Mouse (Mus musculus): Measurements from ENCODE around the gene Atmin.
A peak's percentile ranks its signal among the peaks of the same experiment; 100 is the strongest.

Gene Atmin

DNA sequence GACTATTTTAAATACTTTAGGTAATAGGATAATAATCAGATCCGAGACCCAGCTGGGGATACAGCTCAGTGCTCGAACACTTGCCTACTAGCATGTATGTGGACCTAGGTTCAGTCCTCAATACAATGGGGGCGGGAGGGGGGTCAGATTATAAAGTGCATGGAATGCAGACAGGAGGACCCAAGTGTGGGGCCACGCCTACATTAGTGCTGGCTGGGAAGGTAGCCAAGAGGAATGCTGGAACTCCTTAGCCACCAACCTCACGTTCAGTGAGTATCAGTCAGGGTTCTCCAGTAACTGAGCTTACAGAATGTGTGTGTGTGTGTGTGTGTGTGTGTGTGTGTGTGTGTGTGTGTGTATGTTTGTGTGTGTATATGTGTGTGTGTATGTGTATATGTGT, 8.2 kb downstream of the Atmin start:
- no peak for ATAC-seq (ENCODE audit: low TSS enrichment)

DNA sequence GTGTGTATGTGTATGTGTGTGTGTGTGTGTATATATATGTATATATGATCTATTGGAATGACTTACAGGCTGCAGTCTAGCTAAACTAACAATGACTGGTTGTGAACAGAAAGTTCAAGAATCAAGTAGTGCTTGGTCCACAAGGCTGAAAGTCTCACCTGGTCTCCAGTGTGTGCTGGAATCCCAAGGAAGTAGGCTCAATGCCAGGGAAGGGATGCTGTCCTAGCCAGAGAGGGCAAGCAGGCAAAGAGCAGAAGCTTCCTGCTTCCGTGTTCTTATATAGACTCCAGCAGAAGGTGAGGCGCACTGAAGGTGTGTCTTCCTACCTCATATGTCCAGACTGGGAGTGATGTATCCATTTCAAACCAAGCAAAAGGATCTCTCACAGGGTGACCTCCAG, 8.6 kb downstream of the Atmin start:
- ATAC-seq (ENCODE audit: low TSS enrichment): no peak

DNA sequence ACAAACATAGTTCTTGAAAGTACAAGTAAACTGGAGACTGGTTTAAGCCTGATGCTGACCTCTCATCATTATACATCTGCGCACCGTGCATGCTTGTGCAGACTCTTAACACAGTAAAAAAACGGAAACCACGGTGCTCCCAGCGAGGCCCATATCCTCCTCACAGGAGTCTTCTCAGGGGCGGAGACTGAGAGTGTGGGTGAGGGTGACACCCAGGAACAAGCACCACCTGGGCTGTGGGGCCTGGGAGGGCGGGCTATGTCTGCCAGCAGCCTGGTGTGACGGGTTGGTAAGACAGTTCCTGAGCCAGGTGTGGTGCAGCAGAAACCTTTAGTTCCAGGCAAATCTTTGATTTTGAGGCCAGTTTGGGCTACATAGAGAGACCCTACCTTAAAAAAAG, 9.2 kb downstream of the Atmin start:
- no peak for ATAC-seq (ENCODE audit: low TSS enrichment)

DNA sequence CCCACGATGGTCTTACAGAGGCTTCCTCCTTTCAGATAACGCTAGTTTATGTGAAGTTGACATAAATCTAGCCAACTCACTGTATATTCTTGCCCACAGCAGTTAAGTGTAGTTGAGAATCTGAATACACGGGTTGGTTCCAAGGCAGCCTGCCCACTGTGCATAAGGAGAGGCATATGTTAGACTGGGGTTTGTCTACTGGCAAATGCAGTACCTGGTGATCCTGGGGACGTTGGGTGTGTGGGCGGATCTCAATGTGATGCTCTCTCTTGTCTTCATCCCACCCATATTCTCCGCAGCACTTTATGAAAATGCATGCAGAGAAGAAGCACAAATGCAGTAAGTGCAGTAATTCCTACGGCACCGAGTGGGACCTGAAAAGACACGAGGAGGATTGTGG, 11.2 kb downstream of the Atmin start:
- peak; percentile 95 for ATAC-seq (ENCODE audit: low TSS enrichment)

DNA sequence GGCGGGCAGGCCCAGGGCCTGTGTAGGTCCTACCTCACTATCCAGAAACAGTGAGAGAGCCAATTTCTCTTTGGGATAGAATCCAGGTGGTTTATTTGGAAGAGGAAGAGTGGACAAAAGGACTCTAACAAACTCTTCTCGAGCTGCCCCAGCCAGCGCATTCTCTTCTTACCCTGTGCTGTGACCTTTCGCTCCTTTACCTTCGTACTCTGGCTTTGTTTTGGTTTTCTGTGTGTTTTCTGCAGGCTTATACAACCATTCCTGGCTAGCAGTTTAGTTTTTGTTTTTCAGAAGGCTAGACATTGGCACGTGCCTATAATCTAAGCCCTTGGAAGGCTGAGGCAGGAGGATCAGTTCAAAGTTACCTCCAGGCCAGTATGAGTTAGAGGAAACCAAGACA, 26.3 kb downstream of the Atmin start:
- ATAC-seq (ENCODE audit: low TSS enrichment): no peak

DNA sequence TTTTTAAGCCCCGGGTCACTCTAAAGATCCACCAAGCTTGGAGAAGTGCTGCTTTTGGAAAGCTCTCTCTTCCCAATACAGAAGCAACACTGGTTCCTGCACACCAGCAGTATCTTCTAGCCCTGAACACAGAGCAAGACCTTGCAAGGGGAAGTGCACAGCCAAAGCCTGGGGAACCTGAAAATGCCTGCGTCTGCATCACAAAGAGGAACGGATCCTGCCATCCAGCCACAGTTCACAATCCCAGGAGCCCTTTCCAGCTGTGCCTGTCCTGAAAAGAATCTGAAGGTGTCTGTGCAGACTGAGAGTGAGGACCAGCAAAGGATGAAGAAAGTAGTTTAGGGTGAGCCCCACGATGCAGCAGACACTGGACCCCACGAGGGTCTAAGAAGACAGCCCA, 31.9 kb downstream of the Atmin start:
- ATAC-seq (ENCODE audit: low TSS enrichment): no peak

DNA sequence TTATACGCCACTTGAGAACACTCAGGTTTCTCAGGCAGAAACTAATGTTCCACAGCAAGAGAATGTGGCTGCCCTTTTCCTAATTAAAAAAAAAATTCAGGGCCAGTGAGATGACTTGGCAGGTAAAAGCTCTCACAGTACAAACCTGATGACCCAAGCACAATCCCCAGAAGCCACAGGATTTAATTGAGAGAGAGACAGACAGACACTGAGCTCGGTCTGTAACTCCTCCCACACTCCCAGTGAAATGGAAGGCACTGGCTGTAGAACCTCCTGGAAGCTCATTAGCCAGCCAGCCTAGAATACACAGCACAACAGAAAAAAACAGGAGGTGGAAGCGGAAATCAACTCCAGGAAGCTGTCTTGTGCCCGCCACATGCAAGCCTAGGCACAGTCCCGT, 32.4 kb downstream of the Atmin start:
- no peak for ATAC-seq (ENCODE audit: low TSS enrichment)

DNA sequence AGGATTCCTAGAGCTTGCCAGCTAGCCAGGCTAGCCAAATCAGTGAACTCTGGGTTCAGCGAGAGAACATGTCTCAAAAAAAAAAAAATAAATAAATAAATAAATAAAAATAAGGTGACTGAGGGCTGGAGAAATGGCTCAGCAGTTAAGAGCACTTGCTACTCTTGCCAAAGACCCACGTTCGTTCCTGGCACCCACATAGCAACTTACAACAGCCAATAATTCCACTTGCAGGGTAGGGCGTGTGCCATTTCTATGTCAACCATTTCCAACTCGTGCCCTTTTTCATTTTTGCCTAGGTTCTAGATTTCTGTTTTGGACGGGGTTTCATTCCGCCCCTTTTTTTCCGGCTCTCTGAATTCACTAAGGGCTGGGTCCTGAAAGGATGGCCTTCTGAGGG, 34.9 kb downstream of the Atmin start:
- ATAC-seq (ENCODE audit: low TSS enrichment): no peak; the same call in 1 of the 2 replicates

DNA sequence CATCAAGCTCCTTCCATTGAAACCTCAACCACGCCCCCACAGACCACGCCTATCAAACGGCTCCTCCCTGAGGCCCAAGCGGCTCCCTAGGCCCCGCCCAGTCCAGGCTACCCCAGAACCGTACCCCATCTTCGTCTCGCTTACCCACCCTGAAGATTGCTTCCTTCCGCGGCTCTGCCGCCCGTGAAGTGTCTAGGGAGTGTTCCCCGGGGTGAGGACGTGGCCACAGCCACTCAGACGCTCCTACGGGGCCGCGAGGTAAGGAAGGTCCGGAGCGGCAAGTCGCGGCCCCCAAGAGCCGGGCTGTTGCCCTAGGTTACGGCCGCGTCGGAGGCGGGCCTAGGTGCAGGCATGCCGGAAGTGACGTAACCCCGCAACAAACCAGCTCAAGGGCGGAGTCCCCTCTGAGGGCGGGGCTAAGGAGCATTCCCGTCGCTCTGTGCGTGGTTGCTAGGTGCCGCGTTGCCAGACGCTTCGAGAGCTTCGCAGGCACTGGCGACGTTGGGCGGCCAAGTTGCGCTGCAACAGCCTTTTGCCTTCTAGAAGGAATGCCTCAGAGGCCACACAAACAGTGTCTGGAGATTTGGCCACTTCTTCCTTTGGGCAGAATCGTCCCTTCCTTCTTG, 35.6 kb downstream of the Atmin start, which contains the start of gene 1700030J22Rik:
Gene 1700030J22Rik (minus strand): TSS at position 329 of the 626 bp plus-strand sequence.
- ATAC-seq (ENCODE audit: low TSS enrichment): peak; percentile 96

DNA sequence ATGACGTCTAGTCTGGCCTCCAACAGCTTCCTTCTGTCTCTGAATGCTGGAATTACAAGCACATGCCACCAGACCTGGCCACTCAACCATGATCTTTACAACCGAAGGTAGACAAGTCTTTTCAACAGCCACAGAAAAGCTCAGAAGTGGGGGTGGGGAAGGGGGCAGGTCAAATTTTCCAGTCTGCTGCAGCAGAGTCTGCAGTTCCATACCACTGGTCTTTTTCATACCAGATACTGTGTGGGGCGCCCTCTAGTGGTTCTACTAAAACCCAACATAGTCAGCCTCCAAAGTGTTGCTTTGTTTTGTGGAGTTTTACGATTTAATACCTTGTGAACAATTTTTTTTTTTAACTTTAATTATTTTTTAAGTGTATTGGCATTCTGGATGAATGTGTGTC, 36.9 kb downstream of the Atmin start:
- ATAC-seq (ENCODE audit: low TSS enrichment): peak; percentile 38

DNA sequence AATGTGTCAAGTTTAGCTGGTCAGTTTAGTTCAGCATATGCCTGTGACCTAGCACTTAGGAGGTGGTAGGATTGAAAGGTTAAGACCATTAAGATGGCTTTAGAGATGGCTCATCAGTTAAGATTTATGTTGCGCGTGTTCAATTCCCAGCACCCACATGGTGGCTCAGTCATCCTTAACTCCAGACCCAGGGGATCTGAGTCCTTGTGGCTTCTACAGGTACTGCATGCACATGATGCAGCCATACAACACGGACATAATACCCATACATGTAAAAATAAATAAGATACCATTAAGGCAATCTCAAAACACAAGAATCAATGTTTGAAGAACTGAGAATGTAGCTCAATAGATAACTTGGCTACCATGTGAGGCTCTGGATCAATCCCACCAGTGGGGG, 46.6 kb downstream of the Atmin start:
- no peak for ATAC-seq (ENCODE audit: low TSS enrichment)

DNA sequence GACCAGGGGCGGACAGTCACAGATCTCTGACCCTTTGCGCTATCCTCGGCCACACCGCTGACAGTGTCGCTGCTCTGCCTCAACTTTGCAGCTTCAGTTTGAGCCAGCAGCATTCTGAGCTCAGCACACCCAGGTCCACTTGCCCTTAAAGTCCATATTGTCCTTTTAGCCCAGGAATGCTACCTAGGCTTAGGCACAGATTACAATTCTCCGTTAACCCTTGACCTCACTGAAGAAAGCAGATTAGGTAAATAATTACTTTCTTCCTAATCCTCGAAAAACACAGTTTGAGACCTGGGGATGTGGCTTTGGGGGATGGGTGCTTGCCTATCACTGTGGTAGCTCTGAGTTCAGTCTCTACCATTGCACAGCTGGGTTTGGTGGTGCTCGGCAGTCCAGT, 48.0 kb downstream of the Atmin start:
- no peak for ATAC-seq (ENCODE audit: low TSS enrichment)

DNA sequence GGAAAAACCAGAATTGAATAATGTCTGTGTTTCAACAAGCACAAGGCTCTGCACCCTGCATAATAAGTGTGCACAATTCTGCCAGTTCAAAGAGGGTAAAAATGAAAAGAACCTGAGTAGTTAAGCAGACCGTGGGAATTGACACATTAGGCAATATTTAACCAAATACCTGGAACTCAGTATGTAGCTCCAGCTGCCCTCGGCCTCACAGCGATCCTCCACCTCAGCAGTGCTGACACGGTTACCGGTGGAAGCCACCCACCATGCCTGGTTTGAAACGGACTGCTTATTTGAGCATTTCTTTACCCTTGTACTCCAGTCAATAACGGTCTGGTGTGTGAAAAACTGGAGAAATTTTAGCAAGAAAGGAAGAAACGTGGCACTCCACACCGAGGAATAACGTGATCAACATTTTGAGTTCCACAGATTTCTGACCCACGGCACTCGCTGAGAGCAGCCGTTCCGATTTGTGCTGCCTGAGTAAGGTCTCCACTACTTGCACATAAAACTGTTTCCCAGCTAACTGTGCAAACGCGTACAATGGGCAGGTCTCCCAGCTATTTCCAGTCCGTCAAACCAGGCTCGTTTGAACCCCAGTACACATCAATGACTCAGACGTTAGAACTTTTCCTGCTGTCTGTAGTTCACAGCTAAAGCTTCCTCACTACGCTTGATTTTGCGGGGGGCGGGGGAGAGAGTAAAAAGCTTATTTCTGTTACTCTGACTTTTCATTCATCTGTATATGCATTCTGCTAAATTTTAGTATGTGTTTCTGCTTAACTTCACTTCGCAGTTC, 49.2 kb downstream of the Atmin start:
- ATAC-seq (ENCODE audit: low TSS enrichment): peak; percentile 9; the same call in 1 of the 2 replicates

DNA sequence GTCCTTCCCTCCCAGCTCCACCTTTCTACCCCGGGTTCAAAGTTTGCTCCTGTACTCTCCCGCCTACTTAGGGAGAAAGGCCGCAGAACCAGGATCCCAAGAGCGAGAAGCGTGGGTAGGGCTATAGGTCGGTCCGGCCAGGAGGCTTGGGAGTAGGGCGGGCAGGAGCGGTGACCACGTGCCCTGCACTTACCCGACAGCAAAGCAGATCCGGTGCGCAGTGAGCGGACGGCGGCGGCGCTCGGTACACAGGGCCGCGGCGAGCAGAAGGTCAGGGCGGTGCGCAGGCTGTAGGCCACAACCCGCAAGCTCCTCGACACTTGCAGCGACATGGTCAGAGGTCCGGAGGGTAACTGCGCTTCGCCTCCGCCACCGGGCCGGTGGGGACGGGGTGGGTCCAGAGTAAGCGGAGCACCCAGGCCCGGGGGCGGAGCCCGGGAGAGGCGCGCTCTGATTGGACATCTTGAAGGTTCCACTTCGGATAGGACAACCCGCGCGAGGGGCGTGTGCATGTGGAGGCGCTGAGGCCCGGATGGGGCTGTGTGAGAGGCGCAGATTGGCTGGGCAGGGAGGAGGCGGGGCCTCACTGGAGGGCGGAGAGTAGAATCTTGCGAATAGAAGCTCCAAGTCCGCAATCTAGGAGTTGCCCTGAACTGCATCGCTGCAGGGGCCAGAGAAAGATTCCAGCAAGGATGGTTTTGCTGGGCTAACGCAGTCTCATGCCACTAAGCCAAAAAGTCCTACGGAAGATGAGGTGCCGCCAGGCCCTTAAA, 50.1 kb downstream of the Atmin start, which contains the start of gene Gcsh:
Gene Gcsh (minus strand): TSS at position 443 of the 773 bp plus-strand sequence.
- ATAC-seq (ENCODE audit: low TSS enrichment): peak; percentile 99

DNA sequence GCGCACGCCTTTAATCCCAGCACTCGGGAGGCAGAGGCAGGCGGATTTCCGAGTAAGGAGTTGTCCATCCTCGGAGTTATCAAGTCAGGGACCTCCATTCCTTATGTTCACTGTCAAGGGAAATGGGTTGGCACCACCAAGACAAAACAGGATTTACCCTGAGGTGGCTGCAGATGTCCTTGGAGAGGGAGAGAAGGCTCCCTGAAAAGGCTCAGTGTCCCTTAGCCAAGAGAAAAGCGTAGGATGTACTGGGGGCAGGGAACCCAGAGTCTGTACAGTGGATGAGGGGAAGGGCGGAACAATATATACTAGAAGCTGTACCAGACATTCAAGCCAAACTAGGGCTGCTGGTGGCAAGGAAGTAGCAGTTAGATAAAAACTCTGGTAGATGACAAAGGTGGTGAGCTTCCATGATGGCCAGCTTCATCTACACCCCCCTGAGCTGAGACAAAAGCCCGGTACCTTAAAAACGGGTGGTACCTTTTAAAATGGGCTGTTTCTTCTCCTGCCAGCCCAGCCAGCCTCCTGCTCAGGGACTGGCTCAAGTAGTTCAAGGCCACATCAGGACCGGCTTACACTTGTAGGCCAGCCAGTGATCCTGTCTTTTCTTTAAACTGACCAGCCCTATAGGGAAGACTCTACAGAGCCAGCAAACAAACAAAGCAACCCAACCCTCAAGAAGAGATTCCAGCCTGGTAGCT, 51.0 kb downstream of the Atmin start:
- no peak for ATAC-seq (ENCODE audit: low TSS enrichment)

Data from frontal cortex, adult (tissue).